Mouse (Mus musculus) C2C12 (cell line): ENCODE results near the gene D930020B18Rik. TPM values are rescaled to one million over a fixed set of nuclear protein-coding genes. Genes with fewer than 3 reads are reported as not detected.

ENCODE experiments used
- H3K27me3 ChIP-seq: one replicate; pipeline ENCODE4 v1.6.1; 2011; ENCODE audit not compliant: control insufficient read depth, insufficient read depth, insufficient read length
- H3K36me3 ChIP-seq: one replicate; pipeline ENCODE4 v1.6.1; 2011; ENCODE audit not compliant: control insufficient read depth, insufficient read depth
- H3K4me3 ChIP-seq: one replicate; pipeline ENCODE4 v1.5.1; 2011; ENCODE audit warnings: mild to moderate bottlenecking, control low read depth; ENCODE audit not compliant: poor library complexity, insufficient read depth, severe bottlenecking
- H3K79me2 ChIP-seq: one replicate; pipeline ENCODE4 v1.6.1; 2011; ENCODE audit not compliant: control insufficient read depth, insufficient read depth
- H3K79me3 ChIP-seq: one replicate; pipeline ENCODE4 v1.6.1; 2011; ENCODE audit warnings: low read depth, control low read depth
- H3ac ChIP-seq: one replicate; pipeline ENCODE3; 2011; ENCODE audit warnings: low read depth; ENCODE audit not compliant: control insufficient read depth, insufficient read length
- CEBPB ChIP-seq: IDR thresholded peaks from one replicate; pipeline ENCODE4 v1.6.1; 2011; ENCODE audit warnings: low read depth, mild to moderate bottlenecking, control low read depth, moderate library complexity
- CTCF ChIP-seq: IDR thresholded peaks from one replicate; pipeline ENCODE4 v1.5.1; 2011; ENCODE audit not compliant: control insufficient read depth, insufficient read depth, insufficient read length
- FOSL1 ChIP-seq: IDR thresholded peaks from one replicate; pipeline ENCODE4 v1.8.0; 2011; ENCODE audit warnings: mild to moderate bottlenecking, low read length; ENCODE audit not compliant: poor library complexity, insufficient read depth, severe bottlenecking
- MAX ChIP-seq: IDR thresholded peaks from one replicate; pipeline ENCODE4 v1.6.1; 2011; ENCODE audit warnings: mild to moderate bottlenecking, control low read depth
- MYOD1 ChIP-seq: IDR thresholded peaks from one replicate; pipeline ENCODE4 v1.6.1; 2011; ENCODE audit warnings: low read depth; ENCODE audit not compliant: control insufficient read depth, insufficient read length
- MYOG ChIP-seq: IDR thresholded peaks from one replicate; pipeline ENCODE4 v1.6.1; 2011; ENCODE audit not compliant: control insufficient read depth, insufficient read length; ENCODE audit errors: extremely low read depth
- USF1 ChIP-seq: IDR thresholded peaks from one replicate; pipeline ENCODE4 v1.6.1; 2011; ENCODE audit warnings: low read depth, mild to moderate bottlenecking, control low read depth, moderate library complexity
- polyA plus RNA-seq: library from polyadenylated mRNA; unstranded; fragments of >200 nt; fragmentation: generic; extraction: Trizol; gene quantifications from one replicate; pipeline ENCODE4 v1.2.1, GENCODE M21; 2012; ENCODE audit warnings: missing spikeins

Gene D930020B18Rik
- polyA plus RNA-seq, 1 experiment: not detected

DNA sequence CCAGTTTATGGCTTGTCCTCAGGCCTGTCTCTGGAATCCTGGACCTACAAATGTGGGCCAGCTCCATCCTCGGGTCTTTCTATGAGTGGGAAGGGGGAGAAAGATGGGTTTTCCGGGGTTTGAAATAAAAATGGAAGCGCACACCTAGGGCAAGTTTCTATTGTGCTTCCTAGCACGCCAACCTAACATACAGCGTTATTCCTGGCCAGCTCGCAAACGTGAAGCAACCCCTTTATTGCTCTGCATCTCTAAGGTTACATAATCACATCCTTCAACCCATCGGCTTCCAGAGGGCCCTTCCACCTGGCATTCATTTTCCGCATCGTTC, 480 bp upstream of the D930020B18Rik start:
- TF ChIP-seq FOSL1 (no peak), MAX (no peak), CEBPB (no peak), MYOD1 (no peak)
- no peak overlapping the region for H3ac ChIP-seq
- H3K4me3 ChIP-seq: no peak overlapping the region
- H3K27me3 ChIP-seq: peaks cover 29% of the 10 kb centered on the region
- H3K79me3 ChIP-seq: no peaks in the 10 kb centered on the region
- H3K79me2 ChIP-seq: no peaks in the 10 kb centered on the region
- no peaks in the 10 kb centered on the region for H3K36me3 ChIP-seq

DNA sequence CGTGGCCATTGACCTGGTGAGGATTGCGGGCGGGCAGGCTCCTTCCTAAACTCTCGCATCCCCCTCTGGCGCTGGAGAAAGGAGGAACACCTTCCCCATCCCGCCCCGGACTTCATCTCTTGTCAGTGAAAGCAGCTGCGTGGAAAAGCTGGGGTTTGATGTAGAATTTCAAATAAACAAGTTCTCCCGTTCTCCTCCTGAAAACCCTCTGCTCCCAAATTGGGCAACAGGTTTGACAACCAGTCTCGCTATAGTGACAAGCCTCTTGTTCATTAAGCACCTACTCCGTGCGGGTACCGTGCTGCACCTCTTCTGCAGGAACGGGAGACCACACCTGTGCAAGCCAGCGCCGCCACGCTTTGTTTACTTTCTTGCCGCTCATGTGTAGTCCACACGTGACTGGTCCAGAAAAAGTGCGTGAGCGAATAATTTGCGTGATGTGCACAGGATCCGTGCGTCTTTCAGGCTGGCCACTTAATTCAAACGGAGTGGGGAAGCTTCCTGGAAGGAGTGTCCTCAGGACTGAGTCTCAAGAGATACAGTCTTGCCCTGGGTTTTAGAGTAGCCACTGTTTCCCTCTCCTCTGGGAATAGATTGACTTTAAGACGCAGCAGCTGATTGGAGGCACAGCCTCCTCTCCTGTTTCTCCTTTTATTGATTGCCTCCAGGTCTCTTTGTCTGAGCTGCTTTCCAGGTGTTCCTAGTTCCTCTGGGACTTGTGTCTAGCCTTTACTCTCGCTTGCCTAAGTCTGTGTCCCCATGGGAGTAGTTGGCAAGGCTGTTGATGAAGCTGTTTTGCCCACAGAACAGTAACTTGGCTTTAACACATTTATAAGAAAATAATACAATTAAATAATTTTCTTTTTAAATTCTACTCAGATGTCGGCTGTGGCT, 913 bp downstream of the D930020B18Rik start:
- Histone ChIP-seq H3K4me3 (no peak overlapping the region), H3K79me2 (no peaks in the 10 kb centered on the region), H3ac (no peak overlapping the region), H3K27me3 (peaks cover 29% of the 10 kb centered on the region), H3K36me3 (no peaks in the 10 kb centered on the region), H3K79me3 (no peaks in the 10 kb centered on the region)
- TF ChIP-seq USF1: no peak
- TF ChIP-seq MYOG: no peak
- no peak for TF ChIP-seq MAX

DNA sequence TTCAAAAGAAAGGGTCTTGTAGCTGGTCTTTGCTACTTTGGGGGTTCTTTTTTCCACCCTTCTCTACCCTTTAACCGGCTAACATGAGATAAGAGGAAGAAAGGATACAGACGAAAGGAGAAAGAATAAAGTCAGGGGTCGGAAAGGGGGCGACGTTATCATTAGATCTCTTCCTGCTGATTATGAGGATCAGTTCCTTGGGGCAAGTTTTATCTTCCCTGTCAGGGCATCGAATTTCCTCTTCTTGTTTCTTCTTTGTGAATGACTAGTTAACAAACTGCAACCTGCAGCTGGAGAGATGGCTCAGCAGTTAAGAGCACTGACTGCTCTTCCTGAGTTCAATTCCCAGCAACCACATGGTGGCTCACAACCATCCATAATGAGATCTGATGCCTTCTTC, 4.9 kb downstream of the D930020B18Rik start:
- Histone ChIP-seq H3ac (no peak overlapping the region), H3K36me3 (no peaks in the 10 kb centered on the region), H3K4me3 (no peak overlapping the region), H3K79me2 (no peaks in the 10 kb centered on the region), H3K27me3 (peaks cover 15% of the 10 kb centered on the region), H3K79me3 (no peaks in the 10 kb centered on the region)
- TF ChIP-seq FOSL1 (no peak), USF1 (no peak), MYOD1 (no peak), CEBPB (no peak), CTCF (no peak)

DNA sequence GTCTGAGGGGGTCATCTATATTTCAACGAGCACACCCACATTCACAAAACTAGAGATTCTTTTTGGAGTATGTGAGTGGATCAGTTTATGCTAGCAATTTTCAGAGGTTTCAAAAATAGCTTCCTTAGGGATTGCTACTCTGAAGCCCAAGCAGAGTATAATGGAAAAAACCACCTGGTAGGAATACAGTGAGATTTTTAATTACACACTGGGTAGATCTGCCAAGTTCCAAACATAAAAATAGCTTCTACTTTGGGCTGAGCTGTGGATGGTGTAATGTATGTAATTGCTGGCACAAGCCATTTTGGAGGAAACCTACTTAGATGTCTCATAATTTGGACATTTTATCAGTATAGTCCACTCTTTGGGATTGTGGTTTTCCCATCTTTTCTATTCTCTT, 11.7 kb downstream of the D930020B18Rik start:
- Histone ChIP-seq H3K27me3 (no peaks in the 10 kb centered on the region), H3ac (no peak overlapping the region), H3K36me3 (no peaks in the 10 kb centered on the region), H3K4me3 (no peak overlapping the region), H3K79me3 (no peaks in the 10 kb centered on the region), H3K79me2 (no peaks in the 10 kb centered on the region)
- TF ChIP-seq MAX (no peak), USF1 (no peak), CTCF (no peak), MYOD1 (no peak), CEBPB (no peak), FOSL1 (no peak), MYOG (no peak)

DNA sequence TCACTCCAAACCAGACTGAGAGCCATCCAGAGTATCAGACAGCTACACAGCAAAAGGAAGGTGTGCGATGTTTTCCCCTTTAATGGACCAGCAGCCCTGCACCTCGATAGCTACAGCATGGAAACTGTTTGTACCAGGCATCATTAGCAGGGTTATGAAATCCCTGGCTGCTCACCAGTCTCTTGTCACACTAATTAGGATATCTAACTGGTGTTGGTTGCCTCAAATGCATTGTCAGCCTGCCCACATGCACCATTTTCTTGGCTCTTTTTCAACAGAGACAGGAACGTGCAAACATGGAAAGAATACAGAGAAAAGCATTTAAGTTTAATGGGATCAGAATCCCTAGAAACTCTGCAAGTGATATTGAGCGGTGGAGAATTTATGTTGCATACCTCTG, 14.5 kb downstream of the D930020B18Rik start:
- H3ac ChIP-seq: no peak overlapping the region
- no peaks in the 10 kb centered on the region for H3K79me2 ChIP-seq
- H3K79me3 ChIP-seq: no peaks in the 10 kb centered on the region
- TF ChIP-seq MYOD1 (no peak), CTCF (no peak), FOSL1 (no peak), MAX (no peak), USF1 (no peak), CEBPB (no peak), MYOG (no peak)
- H3K27me3 ChIP-seq: no peaks in the 10 kb centered on the region
- no peaks in the 10 kb centered on the region for H3K36me3 ChIP-seq
- no peak overlapping the region for H3K4me3 ChIP-seq

DNA sequence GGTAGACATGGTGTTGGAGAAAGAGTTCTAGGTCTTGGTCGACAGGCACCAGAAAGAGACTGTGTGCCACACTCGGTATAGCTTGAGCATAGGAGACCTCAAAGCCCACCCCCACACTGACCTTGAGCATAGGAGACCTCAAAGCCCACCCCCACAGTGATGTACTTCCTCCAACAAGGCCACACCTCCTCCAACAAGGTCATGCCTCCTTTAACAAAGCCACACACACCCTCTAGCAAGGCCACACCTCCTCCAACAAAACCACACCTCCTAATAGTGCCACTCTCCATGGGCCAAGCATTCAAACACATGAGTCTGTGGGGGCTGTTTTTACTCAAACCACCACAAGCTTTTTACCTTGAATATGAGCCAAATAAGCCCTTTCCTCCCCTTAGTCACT, 21.3 kb downstream of the D930020B18Rik start:
- Histone ChIP-seq H3K79me3 (no peaks in the 10 kb centered on the region), H3K27me3 (no peaks in the 10 kb centered on the region), H3K79me2 (no peaks in the 10 kb centered on the region), H3K4me3 (no peak overlapping the region), H3K36me3 (no peaks in the 10 kb centered on the region), H3ac (no peak overlapping the region)
- TF ChIP-seq USF1 (no peak), FOSL1 (no peak), MAX (no peak), CTCF (no peak), MYOD1 (no peak)
